Comparison of ENCODE assay signal across 18 mouse cellular contexts in the genomic region with DNA sequence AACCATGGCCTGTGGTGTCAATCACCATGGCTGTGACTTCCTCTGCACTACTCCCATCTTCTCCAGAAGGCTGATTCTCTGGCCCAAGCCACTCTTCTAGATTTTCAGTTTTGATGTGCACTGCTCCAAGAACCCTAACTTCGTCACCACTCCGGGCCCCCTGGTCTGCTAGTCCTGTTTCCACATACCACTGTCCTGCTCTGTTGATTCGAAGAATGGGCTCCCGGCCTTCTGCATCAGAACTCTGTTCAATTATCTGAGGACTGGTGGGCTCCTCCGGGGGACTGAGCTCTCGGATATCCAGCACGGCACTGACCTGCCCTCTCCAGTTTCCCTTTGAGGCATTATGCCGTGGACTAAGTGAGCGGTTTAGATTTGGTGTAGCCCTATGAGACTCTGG.
"Had no signal": no experiment of that assay in that cellular context is flagged by ENCODE, and none has a peak within 500 bp of the region (broad histone marks: within the 10 kb centered on the region; RNA-seq: fewer than 3 reads in every experiment).

No protein-coding gene starts in this region.

- H3K4me3 ChIP-seq: lung, embryonic 15.5 days; megakaryocyte, embryonic 14.5 days; midbrain, embryonic 13.5 days; midbrain, embryonic 15.5 days; neural tube, embryonic 12.5 days; stomach, embryonic 15.5 days had no signal

- ATAC-seq: lung, postnatal 0 days; midbrain, embryonic 13.5 days; midbrain, embryonic 15.5 days had no signal

- H3K4me2 ChIP-seq: lung, embryonic 15.5 days; midbrain, embryonic 11.5 days; midbrain, embryonic 13.5 days; midbrain, embryonic 15.5 days; neural tube, embryonic 12.5 days; stomach, embryonic 15.5 days had no signal

- H3K27ac ChIP-seq: lung, embryonic 15.5 days; macrophage; midbrain, embryonic 13.5 days; midbrain, embryonic 15.5 days; neural tube, embryonic 12.5 days; stomach, embryonic 15.5 days; stomach, postnatal 0 days had no signal

- DNase-seq: lung, adult 2 months; lung, postnatal 14 days; lung, postnatal 36 days; right cerebral cortex, postnatal 14 days; spleen, adult 18-20 months; thymus, adult 2 months; thymus, postnatal 25 days; thymus, postnatal 4 days had no signal

- H3K9me3 ChIP-seq: lung, embryonic 15.5 days; megakaryocyte, embryonic 14.5 days; midbrain, embryonic 13.5 days; midbrain, embryonic 15.5 days; neural tube, embryonic 12.5 days; stomach, embryonic 15.5 days had no signal

- H3K27me3 ChIP-seq: lung, embryonic 15.5 days; megakaryocyte, embryonic 14.5 days; midbrain, embryonic 13.5 days; midbrain, embryonic 15.5 days; neural tube, embryonic 12.5 days; stomach, embryonic 15.5 days had no signal

- H3K9ac ChIP-seq: lung, embryonic 15.5 days; midbrain, embryonic 13.5 days; midbrain, embryonic 15.5 days; neural tube, embryonic 12.5 days; stomach, embryonic 15.5 days had no signal
